Mouse (Mus musculus) induced T-regulatory cell, adult 2 months (primary cell): ENCODE measurements around the gene Akr1c18.

Experiments
- DNase-seq: peaks from one replicate; pipeline ENCODE4 v3.0.0-alpha.2; 2012; ENCODE audit warnings: low read depth

Gene Akr1c18

GRCm38 (mm10) chr13:4101691-4102090, 48.8 kb downstream of the Akr1c18 start:
- no peak for DNase-seq
